Mouse (Mus musculus): Measurements from ENCODE around the gene Chrnb4. TPM values are rescaled to one million over a fixed set of nuclear protein-coding genes. Genes with fewer than 3 reads are reported as not detected.
A peak's percentile ranks its signal among the peaks of the same experiment; 100 is the strongest.

Gene Chrnb4
- total RNA-seq (2021) (under 1 TPM; 0.05 to 0.08 TPM), polyA plus RNA-seq (2012; rRNA removed) (0.32 and 0.33 TPM in 2 replicates)
- long read RNA-seq: 0 reads

- no peak for TF ChIP-seq CTCF (IDR thresholded peaks at IDR 0.05)
- no peak for TF ChIP-seq POLR2A (IDR thresholded peaks at IDR 0.05; ENCODE audit: insufficient read depth, low read depth, low read length)
- no peak for TF ChIP-seq EP300 (IDR thresholded peaks at IDR 0.05; ENCODE audit: insufficient read depth, low read depth, low read length)
- DNase-seq: peak in 1 of 2 experiments; percentile 16
- intact Hi-C loops (cut with DNase I): no loop called here
- H3K9ac ChIP-seq (ENCODE audit: low read depth, low read length): no peak within 1 kb of the TSS
- 1% methylated on average over 23 of the region's 23 CpGs for WGBS
- H3K4me3 ChIP-seq: peak within 1 kb of the TSS; percentile 9; the same call in 1 of the 2 replicates
- peaks cover 1% of the 10 kb centered on the region; the same call in 1 of the 2 replicates for H3K4me1 ChIP-seq (ENCODE audit: control insufficient read depth, insufficient read depth, low read length)
- no peaks in the 10 kb centered on the region for H3K36me3 ChIP-seq (ENCODE audit: control insufficient read depth, insufficient read depth, low read length)
- H3K27me3 ChIP-seq (ENCODE audit: control insufficient read depth, insufficient read depth, low read length): peaks cover 2% of the 10 kb centered on the region; the same call in 1 of the 2 replicates
- H3K27ac ChIP-seq: no peak within 1 kb of the TSS
- no peaks in the 10 kb centered on the region for H3K79me2 ChIP-seq (replicated peaks; ENCODE audit: control insufficient read depth, insufficient read depth, low read length)
Measured at GRCm38 (mm10) chr9:55048211-55048880, at the start of gene Chrnb4. TSS of gene Chrnb4 (minus strand) at chr9:55048779.

- WGBS: 87% methylated on average over 4 of the region's 4 CpGs
- Histone ChIP-seq H3K4me3 (no peak overlapping the region), H3K27ac (no peak overlapping the region), H3K79me2 (replicated peaks; ENCODE audit: control insufficient read depth, insufficient read depth, low read length) (no peaks in the 10 kb centered on the region), H3K4me1 (ENCODE audit: control insufficient read depth, insufficient read depth, low read length) (no peaks in the 10 kb centered on the region), H3K27me3 (ENCODE audit: control insufficient read depth, insufficient read depth, low read length) (no peaks in the 10 kb centered on the region), H3K36me3 (ENCODE audit: control insufficient read depth, insufficient read depth, low read length) (no peaks in the 10 kb centered on the region), H3K9ac (ENCODE audit: low read depth, low read length) (no peak overlapping the region)
- no peak for TF ChIP-seq EP300 (IDR thresholded peaks at IDR 0.05; ENCODE audit: insufficient read depth, low read depth, low read length)
- no peak for TF ChIP-seq CTCF (IDR thresholded peaks at IDR 0.05)
- no peak for TF ChIP-seq POLR2A (IDR thresholded peaks at IDR 0.05; ENCODE audit: insufficient read depth, low read depth, low read length)
- intact Hi-C loops (cut with DNase I): no loop called here
- no peak for DNase-seq
Measured at GRCm38 (mm10) chr9:55096870-55097269, 48.3 kb upstream of the Chrnb4 start.

GRCm38 (mm10) chr9:55096033-55096432, 47.5 kb upstream of the Chrnb4 start:
- no peak for TF ChIP-seq EP300 (IDR thresholded peaks at IDR 0.05; ENCODE audit: insufficient read depth, low read depth, low read length)
- no peak for TF ChIP-seq POLR2A (IDR thresholded peaks at IDR 0.05; ENCODE audit: insufficient read depth, low read depth, low read length)
- no peak for TF ChIP-seq CTCF (IDR thresholded peaks at IDR 0.05)
- Histone ChIP-seq H3K4me1 (ENCODE audit: control insufficient read depth, insufficient read depth, low read length) (no peaks in the 10 kb centered on the region), H3K36me3 (ENCODE audit: control insufficient read depth, insufficient read depth, low read length) (no peaks in the 10 kb centered on the region), H3K27me3 (ENCODE audit: control insufficient read depth, insufficient read depth, low read length) (no peaks in the 10 kb centered on the region), H3K27ac (no peak overlapping the region), H3K79me2 (replicated peaks; ENCODE audit: control insufficient read depth, insufficient read depth, low read length) (no peaks in the 10 kb centered on the region), H3K9ac (ENCODE audit: low read depth, low read length) (no peak overlapping the region), H3K4me3 (no peak overlapping the region)
- WGBS: 67% methylated on average over 3 of the region's 3 CpGs
- intact Hi-C loops (cut with DNase I): no loop called here
- DNase-seq: no peak

GRCm38 (mm10) chr9:55090141-55090540, 41.6 kb upstream of the Chrnb4 start:
- no peak overlapping the region for H3K4me3 ChIP-seq
- TF ChIP-seq POLR2A (IDR thresholded peaks at IDR 0.05; ENCODE audit: insufficient read depth, low read depth, low read length) (no peak), EP300 (IDR thresholded peaks at IDR 0.05; ENCODE audit: insufficient read depth, low read depth, low read length) (no peak), CTCF (IDR thresholded peaks at IDR 0.05) (no peak)
- no peaks in the 10 kb centered on the region for H3K4me1 ChIP-seq (ENCODE audit: control insufficient read depth, insufficient read depth, low read length)
- H3K36me3 ChIP-seq (ENCODE audit: control insufficient read depth, insufficient read depth, low read length): no peaks in the 10 kb centered on the region
- H3K79me2 ChIP-seq (replicated peaks; ENCODE audit: control insufficient read depth, insufficient read depth, low read length): no peaks in the 10 kb centered on the region
- H3K27me3 ChIP-seq (ENCODE audit: control insufficient read depth, insufficient read depth, low read length): no peaks in the 10 kb centered on the region
- WGBS: 68% methylated on average over 5 of the region's 5 CpGs
- H3K27ac ChIP-seq: no peak overlapping the region
- no peak for DNase-seq
- no peak overlapping the region for H3K9ac ChIP-seq (ENCODE audit: low read depth, low read length)
- intact Hi-C loops (cut with DNase I): no loop called here

- 88% methylated on average over 2 of the region's 2 CpGs for WGBS
- intact Hi-C loops (cut with DNase I): no loop called here
- no peak for TF ChIP-seq CTCF (IDR thresholded peaks at IDR 0.05)
- no peak for TF ChIP-seq POLR2A (IDR thresholded peaks at IDR 0.05; ENCODE audit: insufficient read depth, low read depth, low read length)
- TF ChIP-seq EP300 (IDR thresholded peaks at IDR 0.05; ENCODE audit: insufficient read depth, low read depth, low read length): no peak
- H3K36me3 ChIP-seq (ENCODE audit: control insufficient read depth, insufficient read depth, low read length): no peaks in the 10 kb centered on the region
- no peaks in the 10 kb centered on the region for H3K79me2 ChIP-seq (replicated peaks; ENCODE audit: control insufficient read depth, insufficient read depth, low read length)
- H3K9ac ChIP-seq (ENCODE audit: low read depth, low read length): no peak overlapping the region
- no peaks in the 10 kb centered on the region for H3K27me3 ChIP-seq (ENCODE audit: control insufficient read depth, insufficient read depth, low read length)
- no peak overlapping the region for H3K27ac ChIP-seq
- H3K4me3 ChIP-seq: no peak overlapping the region
- H3K4me1 ChIP-seq (ENCODE audit: control insufficient read depth, insufficient read depth, low read length): no peaks in the 10 kb centered on the region
- DNase-seq: no peak
Measured at GRCm38 (mm10) chr9:55089226-55089625, 40.6 kb upstream of the Chrnb4 start.

- WGBS: 39% methylated on average over 7 of the region's 7 CpGs
- DNase-seq: no peak
- Histone ChIP-seq H3K4me1 (ENCODE audit: control insufficient read depth, insufficient read depth, low read length) (no peaks in the 10 kb centered on the region), H3K4me3 (no peak overlapping the region), H3K27ac (no peak overlapping the region), H3K9ac (ENCODE audit: low read depth, low read length) (no peak overlapping the region), H3K36me3 (ENCODE audit: control insufficient read depth, insufficient read depth, low read length) (no peaks in the 10 kb centered on the region), H3K79me2 (replicated peaks; ENCODE audit: control insufficient read depth, insufficient read depth, low read length) (no peaks in the 10 kb centered on the region), H3K27me3 (ENCODE audit: control insufficient read depth, insufficient read depth, low read length) (no peaks in the 10 kb centered on the region)
- intact Hi-C loops (cut with DNase I): no loop called here
- TF ChIP-seq POLR2A (IDR thresholded peaks at IDR 0.05; ENCODE audit: insufficient read depth, low read depth, low read length) (no peak), EP300 (IDR thresholded peaks at IDR 0.05; ENCODE audit: insufficient read depth, low read depth, low read length) (no peak), CTCF (IDR thresholded peaks at IDR 0.05) (no peak)
Measured at GRCm38 (mm10) chr9:55083154-55083913, 34.8 kb upstream of the Chrnb4 start.

Data from heart, adult 2 months (tissue).